In the genomic region with DNA sequence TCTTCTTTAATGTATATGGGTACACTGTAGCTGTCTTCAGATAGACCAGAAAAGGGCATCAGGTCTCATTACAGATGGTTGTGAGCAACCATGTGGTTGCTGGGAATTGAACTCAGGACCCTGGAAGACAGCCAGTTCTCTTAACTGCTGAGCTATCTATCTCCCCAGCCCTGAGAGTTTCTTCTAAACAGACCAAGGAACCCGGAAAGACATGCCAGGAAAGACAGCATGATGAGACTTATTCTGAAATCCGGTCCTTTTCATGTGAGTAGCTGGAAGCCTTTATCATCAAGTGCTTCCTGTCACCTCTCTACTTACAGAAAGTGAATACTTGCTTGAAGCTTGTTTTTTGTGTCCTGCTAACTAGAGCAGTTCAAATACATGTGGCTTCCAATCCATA, we compare ENCODE assay signal across 1 mouse cellular context.
TF ChIP-seq lines count a peak whose summit lies in the region.

No protein-coding gene starts in this region.

TF ChIP-seq in MEL, 35 proteins besides CTCF, POLR2A, EP300 and RAD21:
- TF ChIP-seq USF2 (IDR thresholded peaks at IDR 0.05; ENCODE audit: borderline replicate concordance in 1 of 2, insufficient read depth in 1 of 2, low read depth in 1 of 2, low read length in 2 of 2) (no peak), ZKSCAN1 (IDR thresholded peaks at IDR 0.05; ENCODE audit: low read depth, low read length) (no peak), HCFC1 (IDR thresholded peaks at IDR 0.05; ENCODE audit: low read depth, low read length) (0 out of 2 replicates have a peak, but pooled peaks have one; percentile 23), ZNF384 (IDR thresholded peaks at IDR 0.05; ENCODE audit: low read depth, low read length) (no peak), MAX (IDR thresholded peaks at IDR 0.05; ENCODE audit: low read length) (peak; percentile 71), TAL1 (IDR thresholded peaks at IDR 0.05; ENCODE audit: low read length) (peak; percentile 18; the same call in 1 of the 2 replicates), GATA1 (IDR thresholded peaks at IDR 0.05; ENCODE audit: low read depth, low read length) (peak; percentile 47; the same call in 1 of the 2 replicates), ELF1 (IDR thresholded peaks at IDR 0.05; ENCODE audit: low read depth, low read length) (peak; percentile 47; the same call in 1 of the 2 replicates), POLR2AphosphoS5 (IDR thresholded peaks at IDR 0.05; ENCODE audit: borderline replicate concordance, low read depth, low read length) (no peak), E2F4 (IDR thresholded peaks at IDR 0.05; ENCODE audit: borderline replicate concordance, low read depth, low read length) (no peak), TBP (IDR thresholded peaks at IDR 0.05; ENCODE audit: low read depth, low read length) (no peak), ZMIZ1 (IDR thresholded peaks at IDR 0.05; ENCODE audit: low read depth, low read length) (no peak), MXI1 (IDR thresholded peaks at IDR 0.05; ENCODE audit: low read depth, low read length) (peak; percentile 45; the same call in 1 of the 2 replicates), SIN3A (IDR thresholded peaks at IDR 0.05; ENCODE audit: low read length) (0 out of 2 replicates have a peak, but pooled peaks have one; percentile 34), ZC3H11A (IDR thresholded peaks at IDR 0.05; ENCODE audit: low read depth, low read length) (no peak), RCOR1 (IDR thresholded peaks at IDR 0.05; ENCODE audit: low read depth, low read length) (no peak), MYC (IDR thresholded peaks at IDR 0.05; ENCODE audit: low read depth, low read length) (peak; percentile 68), NELFE (IDR thresholded peaks at IDR 0.05; ENCODE audit: low read depth, low read length) (0 out of 2 replicates have a peak, but pooled peaks have one; percentile 22), JUND (IDR thresholded peaks at IDR 0.05; ENCODE audit: low read depth, low read length) (no peak), CHD1 (IDR thresholded peaks at IDR 0.05; ENCODE audit: low read depth, low read length) (no peak), MAFK (IDR thresholded peaks at IDR 0.05; ENCODE audit: borderline replicate concordance, low read depth, low read length) (0 out of 2 replicates have a peak, but pooled peaks have one; percentile 8), ETS1 (IDR thresholded peaks at IDR 0.05; ENCODE audit: low read depth, low read length) (peak; percentile 61), POLR2AphosphoS2 (IDR thresholded peaks at IDR 0.05; ENCODE audit: low read length) (no peak), BHLHE40 (IDR thresholded peaks at IDR 0.05; ENCODE audit: borderline replicate concordance, low read depth, low read length) (no peak; the same call in 1 of the 2 replicates), SMC3 (IDR thresholded peaks at IDR 0.05; ENCODE audit: low read depth, low read length) (no peak)
